Mouse (Mus musculus) heart, embryonic 10.5 days (tissue): ENCODE data around the gene CN725425. TPM values are rescaled to one million over a fixed set of nuclear protein-coding genes. Genes with fewer than 3 reads are reported as not detected.

Experiments used
- DNase-seq: peaks from one replicate; pipeline ENCODE4 v3.0.0-alpha.2; 2017; ENCODE audit warnings: low spot score
- H3K27ac ChIP-seq: fragments of 300-500 bp; sonication (generic); 2 replicates; pipeline ENCODE4 v1.5.1; 2016; ENCODE audit warnings: mild to moderate bottlenecking
- H3K27me3 ChIP-seq: fragments of 300-500 bp; sonication (generic); 2 replicates; pipeline ENCODE4 v1.6.1; 2016; ENCODE audit warnings: mild to moderate bottlenecking; ENCODE audit not compliant: poor library complexity, insufficient read depth, severe bottlenecking
- H3K36me3 ChIP-seq: fragments of 300-500 bp; sonication (generic); 2 replicates; pipeline ENCODE4 v1.6.1; 2016; ENCODE audit warnings: mild to moderate bottlenecking, moderate library complexity
- H3K4me1 ChIP-seq: fragments of 300-500 bp; sonication (generic); 2 replicates; pipeline ENCODE4 v1.6.1; 2016; ENCODE audit warnings: mild to moderate bottlenecking
- H3K4me3 ChIP-seq: fragments of 300-500 bp; sonication (generic); 2 replicates; pipeline ENCODE4 v1.5.1; 2016; ENCODE audit warnings: mild to moderate bottlenecking, moderate library complexity
- H3K9me3 ChIP-seq: fragments of 300-500 bp; sonication (generic); 2 replicates; pipeline ENCODE4 v1.6.1; 2016; ENCODE audit warnings: mild to moderate bottlenecking, moderate library complexity
- WGBS: fragments of 180-500 bp; shearing (Covaris S2); methylation state at CpG from one replicate; pipeline ENCODE4 v1.1.7; 2016; 5-methylcytosine and 5-hydroxymethylcytosine counted together
- polyA plus RNA-seq: library from polyadenylated mRNA; unstranded; fragments of >200 nt; fragmentation: Nextera tagmentation; extraction: Ambion mirVana; gene quantifications from 2 replicates; pipeline ENCODE4 v1.2.1, GENCODE M21; 2016

Gene CN725425
- polyA plus RNA-seq, 1 experiment from 2014 or later = 0.10 TPM

DNA sequence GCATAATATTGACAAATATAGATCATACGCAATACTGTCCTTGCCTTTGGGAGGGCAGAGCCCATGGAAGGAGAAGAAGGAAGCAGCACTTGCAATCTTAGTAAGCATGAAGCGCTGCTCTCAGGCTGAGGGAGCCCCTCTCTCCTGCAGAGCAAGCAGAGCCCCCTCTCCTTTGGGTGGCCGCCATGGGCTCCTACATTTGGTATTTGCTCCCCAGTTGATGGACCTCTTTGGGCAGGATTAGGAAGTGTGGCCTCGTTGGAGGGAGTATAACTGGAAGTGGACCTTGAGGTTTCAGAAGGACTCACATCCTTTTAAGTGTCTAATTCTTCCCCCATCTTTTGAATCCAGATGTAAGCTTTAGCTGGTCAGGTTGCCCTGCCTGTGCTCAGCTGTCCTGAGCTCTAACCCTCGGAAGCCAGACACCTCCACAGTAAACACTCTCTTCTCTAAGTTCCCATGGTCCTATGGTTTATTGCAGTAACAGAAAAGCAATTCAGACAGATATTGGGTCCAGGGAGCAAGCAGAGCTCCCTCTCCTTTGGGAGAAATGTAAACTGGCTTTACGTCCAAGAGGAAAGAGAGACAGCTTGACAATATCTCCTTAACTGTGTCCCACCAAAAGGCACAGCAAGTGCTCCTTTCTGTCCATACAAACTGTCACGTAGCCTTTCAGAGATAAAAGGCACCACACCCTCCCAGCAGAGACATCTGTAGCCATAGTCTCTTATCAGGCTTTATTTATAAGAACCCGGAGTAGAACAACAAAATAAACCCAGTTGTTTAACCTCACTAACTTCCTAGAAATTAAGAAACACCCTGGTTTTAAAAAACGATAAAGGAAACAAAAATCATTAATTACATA, 52.5 kb downstream of the CN725425 start:
- DNase-seq = no peak
- WGBS = 56% methylated on average over 9 of the region's 9 CpGs
- H3K27ac ChIP-seq = no peak overlapping the region

DNA sequence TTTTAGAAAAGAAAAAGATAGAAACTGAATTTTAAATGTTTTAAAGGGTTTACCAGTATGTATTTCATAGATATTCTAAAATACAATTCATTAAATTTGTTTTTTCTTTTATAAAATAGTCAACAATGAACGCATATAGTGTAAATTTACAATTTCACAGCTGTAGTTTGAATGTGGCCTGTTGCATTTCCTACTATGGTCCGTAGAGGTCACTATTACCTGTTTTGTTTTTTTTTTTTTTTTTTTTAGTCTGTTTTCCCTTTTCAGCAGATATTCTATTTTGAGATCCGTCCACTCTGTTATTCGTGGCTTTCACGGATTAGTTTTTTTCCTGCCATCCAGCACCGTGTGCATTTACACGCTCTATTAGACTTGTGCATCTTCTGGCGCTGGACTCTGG, 53.7 kb downstream of the CN725425 start:
- Histone ChIP-seq H3K4me3 (no peak overlapping the region), H3K27me3 (no peaks in the 10 kb centered on the region), H3K27ac (no peak overlapping the region), H3K4me1 (no peaks in the 10 kb centered on the region), H3K9me3 (no peaks in the 10 kb centered on the region), H3K36me3 (no peaks in the 10 kb centered on the region)
- WGBS = 51% methylated on average over 8 of the region's 8 CpGs
- DNase-seq = no peak

More for the DNA sequence above, 52.5 kb downstream of the CN725425 start:
- H3K4me1 ChIP-seq = no peaks in the 10 kb centered on the region
- H3K36me3 ChIP-seq = no peaks in the 10 kb centered on the region
- H3K4me3 ChIP-seq = no peak overlapping the region
- no peaks in the 10 kb centered on the region for H3K27me3 ChIP-seq
- no peaks in the 10 kb centered on the region for H3K9me3 ChIP-seq

DNA sequence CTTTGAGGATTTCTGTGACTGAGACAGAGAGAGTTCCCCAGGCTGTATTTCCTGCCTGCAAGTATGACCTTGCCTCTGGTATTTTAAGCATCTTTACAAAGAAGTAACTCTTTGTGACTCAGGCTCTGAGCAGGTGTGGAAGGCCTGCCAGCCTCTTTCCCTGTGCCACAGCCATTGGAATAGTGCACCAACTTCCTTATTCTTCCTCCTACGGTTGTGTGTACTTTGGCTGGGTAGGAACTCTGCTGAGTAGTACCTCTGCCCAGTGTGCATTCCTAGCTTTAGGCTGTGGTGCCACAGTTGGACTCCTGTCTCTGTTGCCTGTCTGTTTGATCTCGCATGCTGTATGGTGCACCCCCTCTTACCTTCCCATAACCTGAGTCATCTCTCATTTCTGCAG, 56.0 kb downstream of the CN725425 start:
- no peaks in the 10 kb centered on the region for H3K27me3 ChIP-seq
- no peak for DNase-seq
- no peak overlapping the region for H3K4me3 ChIP-seq
- 84% methylated on average over 2 of the region's 2 CpGs for WGBS
- H3K27ac ChIP-seq = no peak overlapping the region
- H3K9me3 ChIP-seq = no peaks in the 10 kb centered on the region
- no peaks in the 10 kb centered on the region for H3K36me3 ChIP-seq
- no peaks in the 10 kb centered on the region for H3K4me1 ChIP-seq

DNA sequence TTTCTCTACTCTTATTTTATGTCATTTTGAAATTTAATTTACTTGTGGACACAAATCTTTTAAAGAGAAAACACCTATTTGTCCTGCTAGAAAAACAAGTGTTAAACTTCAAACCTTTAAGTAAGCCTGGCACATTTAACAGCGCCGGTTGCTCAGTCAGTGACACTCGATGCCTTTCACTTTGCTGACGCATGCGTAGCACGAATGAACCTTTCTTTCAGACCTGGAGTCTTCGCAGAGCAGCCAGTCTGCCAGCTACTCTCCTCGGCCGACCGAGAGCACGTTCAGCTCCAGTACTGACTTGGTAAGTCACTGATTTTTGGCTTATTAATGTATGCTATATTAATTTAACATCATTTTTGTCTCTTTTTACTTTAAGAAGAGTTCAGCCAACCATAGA, 57.8 kb downstream of the CN725425 start:
- H3K27ac ChIP-seq = no peak overlapping the region
- H3K9me3 ChIP-seq = no peaks in the 10 kb centered on the region
- no peaks in the 10 kb centered on the region for H3K4me1 ChIP-seq
- no peaks in the 10 kb centered on the region for H3K36me3 ChIP-seq
- no peak overlapping the region for H3K4me3 ChIP-seq
- DNase-seq = no peak
- WGBS = 73% methylated on average over 11 of the region's 11 CpGs
- H3K27me3 ChIP-seq = no peaks in the 10 kb centered on the region

DNA sequence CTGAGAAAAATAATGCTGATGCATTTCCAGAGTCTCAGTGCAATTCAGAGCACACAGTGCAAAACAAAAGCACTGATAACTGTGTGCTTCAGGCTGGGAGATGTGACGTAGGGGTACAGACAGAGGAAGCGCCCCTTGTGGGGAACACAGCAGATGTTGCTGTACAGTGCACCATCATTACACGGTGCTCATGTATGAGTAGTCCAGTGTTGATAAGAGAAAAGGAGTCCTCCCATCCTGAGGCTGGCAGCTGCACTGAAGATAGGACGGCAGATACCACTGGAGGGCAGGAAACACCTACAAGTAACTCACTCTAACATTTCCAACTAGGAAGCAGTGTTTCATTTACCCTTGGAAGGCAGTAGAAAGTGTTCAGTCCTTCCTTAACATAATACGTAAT, 61.3 kb downstream of the CN725425 start:
- Histone ChIP-seq H3K36me3 (no peaks in the 10 kb centered on the region), H3K27me3 (no peaks in the 10 kb centered on the region), H3K4me3 (no peak overlapping the region), H3K9me3 (no peaks in the 10 kb centered on the region), H3K4me1 (no peaks in the 10 kb centered on the region), H3K27ac (no peak overlapping the region)
- 62% methylated on average over 5 of the region's 5 CpGs for WGBS
- DNase-seq = no peak

DNA sequence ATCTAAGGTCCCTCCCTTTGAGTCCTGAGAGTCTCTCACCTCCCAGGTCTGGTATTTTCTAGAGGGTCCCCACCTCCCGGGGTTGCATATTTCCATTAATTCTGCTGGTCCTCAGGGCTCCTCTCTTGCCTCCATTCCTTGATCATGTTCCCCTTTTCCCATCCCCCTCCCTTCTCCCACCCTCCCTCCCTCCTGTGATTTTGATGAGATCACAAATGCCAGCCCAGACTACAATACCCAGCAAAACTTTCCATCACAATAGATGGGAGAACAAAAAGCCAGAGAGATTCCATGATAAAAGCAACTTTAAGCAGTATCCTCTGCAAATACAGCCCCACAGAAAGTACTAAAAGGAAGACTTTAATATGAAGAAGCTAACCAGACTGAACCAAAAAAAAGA, 64.6 kb downstream of the CN725425 start:
- H3K27me3 ChIP-seq = no peaks in the 10 kb centered on the region
- no peak overlapping the region for H3K4me3 ChIP-seq
- no peak overlapping the region for H3K27ac ChIP-seq
- DNase-seq = no peak
- no peaks in the 10 kb centered on the region for H3K4me1 ChIP-seq
- no peaks in the 10 kb centered on the region for H3K36me3 ChIP-seq
- H3K9me3 ChIP-seq = no peaks in the 10 kb centered on the region
- 72% methylated on average over 1 of the region's 1 CpGs for WGBS

DNA sequence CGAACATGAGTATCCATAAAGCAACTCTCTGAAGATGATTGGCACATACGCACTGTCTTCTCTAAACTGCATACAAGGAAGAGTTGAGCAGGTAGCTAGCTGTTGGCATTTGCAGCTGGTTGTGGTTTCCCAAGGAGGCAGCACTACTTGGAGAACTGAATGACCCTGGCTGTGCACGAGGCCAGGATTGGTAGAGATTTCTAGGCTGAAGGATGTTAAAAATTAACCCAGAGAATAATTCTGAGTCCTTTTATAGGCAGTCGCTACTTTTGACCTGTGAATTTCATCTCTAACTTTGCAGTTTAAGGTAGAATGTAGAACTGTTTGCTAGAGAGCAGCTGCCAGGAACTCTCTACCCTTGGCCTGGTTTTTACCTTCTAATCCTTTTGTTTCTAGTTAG, 69.2 kb downstream of the CN725425 start:
- Histone ChIP-seq H3K9me3 (no peaks in the 10 kb centered on the region), H3K27me3 (no peaks in the 10 kb centered on the region), H3K27ac (no peak overlapping the region), H3K4me3 (no peak overlapping the region), H3K36me3 (no peaks in the 10 kb centered on the region), H3K4me1 (no peaks in the 10 kb centered on the region)
- 85% methylated on average over 4 of the region's 4 CpGs for WGBS
- DNase-seq = no peak

DNA sequence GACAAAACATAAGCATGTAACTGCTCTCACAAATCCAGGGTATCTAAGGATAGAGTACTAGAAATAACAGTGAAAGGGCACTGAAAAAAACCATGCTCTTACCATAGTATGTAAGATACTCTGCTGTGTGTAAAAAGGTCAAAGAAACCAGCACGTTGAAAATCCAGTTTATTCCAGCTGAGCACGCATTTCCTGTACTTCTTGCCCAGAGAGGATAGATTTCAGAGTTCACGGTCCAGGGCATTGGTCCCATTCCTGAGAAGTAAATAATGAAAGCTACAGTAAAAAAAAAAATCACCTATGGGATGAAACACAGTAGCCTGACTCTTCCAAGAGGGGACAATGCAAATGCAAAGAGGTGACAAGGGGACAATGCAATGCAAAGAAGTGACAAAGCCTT, 76.7 kb downstream of the CN725425 start:
- H3K9me3 ChIP-seq = no peaks in the 10 kb centered on the region
- H3K4me1 ChIP-seq = no peaks in the 10 kb centered on the region
- no peaks in the 10 kb centered on the region for H3K36me3 ChIP-seq
- H3K4me3 ChIP-seq = no peak overlapping the region
- no peak overlapping the region for H3K27ac ChIP-seq
- no peak for DNase-seq
- 72% methylated on average over 3 of the region's 3 CpGs for WGBS
- no peaks in the 10 kb centered on the region for H3K27me3 ChIP-seq

DNA sequence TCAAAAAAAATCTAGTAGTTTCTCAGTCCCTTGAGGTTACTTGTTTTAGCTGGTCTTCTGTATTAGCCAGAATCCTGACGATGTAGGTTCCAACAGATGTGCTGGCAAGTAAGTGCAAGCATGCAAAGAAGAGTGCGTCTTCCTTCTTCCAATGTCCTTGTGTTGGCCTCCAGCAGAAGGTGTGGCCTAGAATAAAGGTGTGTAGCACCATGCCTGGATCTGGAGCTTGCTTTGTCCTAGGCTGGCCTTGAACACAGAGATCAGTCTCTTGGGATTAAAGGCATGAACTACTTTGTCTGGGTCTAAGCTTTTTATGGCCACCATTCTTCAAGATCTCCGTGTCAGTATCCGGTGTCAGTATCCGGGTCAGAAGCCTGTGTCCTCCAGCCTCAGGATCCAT, 80.3 kb downstream of the CN725425 start:
- 92% methylated on average over 5 of the region's 5 CpGs for WGBS

DNA sequence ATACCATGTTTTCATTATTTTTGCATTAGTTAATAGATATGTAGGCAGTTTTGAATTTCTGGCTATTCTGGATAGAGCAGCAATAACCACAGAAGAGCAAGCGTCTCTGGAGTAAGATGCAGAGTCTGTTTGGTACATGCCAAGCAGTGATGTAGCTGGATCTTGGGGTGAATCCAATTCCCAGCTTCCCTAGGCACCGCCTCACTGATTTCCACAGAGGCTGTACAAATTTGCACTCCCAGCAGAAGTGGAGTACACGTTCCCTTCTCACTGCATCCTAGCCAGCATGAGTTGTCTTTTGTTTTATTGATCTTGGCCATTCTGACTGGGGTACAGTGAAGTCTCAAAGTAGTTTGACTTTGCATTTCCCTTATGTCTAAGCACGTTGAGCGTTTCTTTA, 82.2 kb downstream of the CN725425 start:
- no peaks in the 10 kb centered on the region for H3K4me1 ChIP-seq
- no peaks in the 10 kb centered on the region for H3K36me3 ChIP-seq
- H3K9me3 ChIP-seq = peaks cover 3% of the 10 kb centered on the region; the same call in 1 of the 2 replicates
- DNase-seq = no peak
- H3K27ac ChIP-seq = no peak overlapping the region
- H3K27me3 ChIP-seq = no peaks in the 10 kb centered on the region
- H3K4me3 ChIP-seq = no peak overlapping the region
- WGBS = 88% methylated on average over 5 of the region's 5 CpGs

More for the DNA sequence above, 80.3 kb downstream of the CN725425 start:
- DNase-seq = no peak
- Histone ChIP-seq H3K27me3 (no peaks in the 10 kb centered on the region), H3K9me3 (no peaks in the 10 kb centered on the region), H3K27ac (no peak overlapping the region), H3K4me3 (no peak overlapping the region), H3K4me1 (no peaks in the 10 kb centered on the region), H3K36me3 (no peaks in the 10 kb centered on the region)

DNA sequence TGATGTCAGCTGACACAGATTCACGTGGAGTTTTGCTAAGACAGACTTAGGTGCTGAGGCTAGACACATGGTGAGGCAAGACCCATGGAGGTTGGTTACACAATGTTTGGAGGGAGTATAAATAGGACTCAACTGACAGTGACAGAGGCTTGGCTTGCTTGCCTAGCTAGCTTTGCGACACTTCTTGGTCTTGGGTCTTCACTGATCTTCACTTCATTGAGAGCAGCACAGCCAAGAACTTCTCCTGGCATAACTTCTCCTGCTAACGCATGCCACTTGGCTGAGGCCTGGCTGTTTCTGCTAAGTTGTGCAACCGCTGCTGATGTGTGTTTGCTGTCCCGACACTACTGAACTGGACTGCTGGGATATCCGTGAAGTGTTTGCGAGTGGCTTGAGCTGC, 83.5 kb downstream of the CN725425 start:
- no peak overlapping the region for H3K4me3 ChIP-seq
- H3K9me3 ChIP-seq = peaks cover 11% of the 10 kb centered on the region; the same call in 1 of the 2 replicates
- DNase-seq = no peak
- whole genome bisulfite sequencing = 87% methylated on average over 7 of the region's 7 CpGs
- H3K27me3 ChIP-seq = no peaks in the 10 kb centered on the region
- H3K4me1 ChIP-seq = no peaks in the 10 kb centered on the region
- no peak overlapping the region for H3K27ac ChIP-seq
- 0 out of 2 replicates have a peak, but pooled peaks cover 4% of the 10 kb centered on the region for H3K36me3 ChIP-seq

DNA sequence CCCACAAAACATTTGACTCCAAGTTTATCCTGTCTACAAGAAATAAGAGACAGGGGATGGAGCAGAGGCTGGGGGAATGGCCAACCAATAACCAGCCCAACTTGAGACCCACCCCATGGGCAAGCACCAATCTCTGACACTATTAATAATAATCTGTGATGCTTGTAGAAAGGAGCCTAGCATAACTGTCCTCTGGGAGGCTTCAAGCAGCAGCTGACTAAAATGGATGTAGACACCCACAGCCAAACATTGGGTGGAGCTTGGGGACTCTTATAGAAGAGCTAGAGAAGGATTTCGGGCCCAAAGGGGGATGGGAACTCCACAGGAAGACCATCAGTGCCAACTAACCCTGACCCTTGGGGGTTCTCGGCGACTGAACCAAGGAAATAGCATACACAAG, 84.1 kb downstream of the CN725425 start:
- 0 out of 2 replicates have a peak, but pooled peaks cover 4% of the 10 kb centered on the region for H3K36me3 ChIP-seq
- peaks cover 15% of the 10 kb centered on the region; the same call in 1 of the 2 replicates for H3K9me3 ChIP-seq
- H3K27ac ChIP-seq = no peak overlapping the region
- H3K27me3 ChIP-seq = no peaks in the 10 kb centered on the region
- no peak overlapping the region for H3K4me3 ChIP-seq
- no peaks in the 10 kb centered on the region for H3K4me1 ChIP-seq
- DNase-seq = no peak
- 86% methylated on average over 3 of the region's 3 CpGs for WGBS

DNA sequence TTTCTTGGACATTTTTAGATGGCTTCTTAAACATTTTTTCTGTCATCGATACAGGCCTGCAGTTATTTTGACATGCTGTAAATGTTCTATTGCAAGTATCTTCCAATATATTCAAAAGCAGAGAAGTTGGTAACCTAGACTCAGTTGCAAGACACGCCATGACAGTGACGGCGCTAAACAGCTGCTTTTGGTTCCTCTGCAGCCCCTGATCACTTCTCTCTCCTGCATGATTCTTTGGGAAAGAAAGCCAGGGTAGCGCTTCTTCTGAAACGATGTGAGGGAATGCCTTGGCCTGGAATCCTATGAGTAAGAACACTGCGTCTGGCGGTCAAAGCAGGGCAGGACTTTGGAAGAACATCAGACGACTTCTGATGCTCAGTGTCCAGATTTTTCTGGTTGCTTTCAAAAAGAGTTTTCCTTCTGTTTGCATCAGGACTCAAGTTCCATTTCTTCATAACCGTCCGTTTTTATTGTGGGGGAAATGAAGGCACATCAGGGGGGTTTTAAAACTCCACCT, 100.1 kb downstream of the CN725425 start:
- Histone ChIP-seq H3K27ac (no peak overlapping the region), H3K36me3 (no peaks in the 10 kb centered on the region), H3K4me3 (no peak overlapping the region), H3K4me1 (no peaks in the 10 kb centered on the region), H3K27me3 (no peaks in the 10 kb centered on the region), H3K9me3 (no peaks in the 10 kb centered on the region)
- DNase-seq = no peak
- WGBS = 81% methylated on average over 11 of the region's 11 CpGs
